Mouse (Mus musculus) bone marrow, adult 2 months (tissue): ENCODE measurements around the gene Chrng.

ENCODE experiments used
- CTCF ChIP-seq: fragments of 200-500 bp; IDR thresholded peaks from 2 replicates; pipeline ENCODE4 v1.5.1; 2011; ENCODE audit warnings: low read length, control low read depth; ENCODE audit not compliant: control insufficient read depth, insufficient read depth
- POLR2A ChIP-seq: fragments of 200-500 bp; IDR thresholded peaks from 2 replicates; pipeline ENCODE4 v1.6.1; 2011; ENCODE audit warnings: low read depth, mild to moderate bottlenecking, control low read depth, low read length, borderline replicate concordance; ENCODE audit not compliant: control insufficient read depth

- no peak for TF ChIP-seq CTCF
- no peak for TF ChIP-seq POLR2A
Observed at GRCm38 (mm10) chr1:87183013-87183412, 21.4 kb upstream of the Chrng start, which contains the start of gene Prss56.
